Mouse (Mus musculus) heart, adult 18-20 months (tissue): ENCODE measurements around the gene Crxos. TPM values are rescaled to one million over a fixed set of nuclear protein-coding genes. Genes with fewer than 3 reads are reported as not detected.
A peak's percentile ranks its signal among the peaks of the same experiment; 100 is the strongest.
"Not testable (repeated sequence)": the region's sequence is repeated elsewhere in the genome, so short reads cannot be mapped to it uniquely, and the experiment has no call there.

ENCODE experiments used
- DNase-seq, 2 experiments: peaks; one replicate each; pipeline ENCODE4 v3.0.0; 2021 to 2022; ENCODE audit warnings: mixed read lengths in 1 of 2
- long read RNA-seq, 2 experiments: library from polyadenylated mRNA; stranded (forward); transcript quantifications; one replicate each; pipeline ENCODE4 v2.0.0; 2021
- total RNA-seq, 2 experiments: library from RNA; stranded (reverse); gene quantifications; 2 replicates each; pipeline ENCODE4 v1.2.3; 2021

The Crxos gene
- not detected for total RNA-seq
- long read RNA-seq, experiment 1, result 0 reads
- long read RNA-seq, experiment 2, result 0 reads

GRCm38 (mm10) chr7:15882317-15882716, at the start of gene Crxos:
TSS of gene Crxos (plus strand) at chr7:15882617.
- DNase-seq, result no peak

- DNase-seq, result no peak
These were observed 42.8 kb upstream of the Crxos start, which contains the start of gene Obox6 for GRCm38 (mm10) chr7:15839578-15839977. TSS of gene Obox6 (minus strand) at chr7:15839678.

- peak in 1 of 2 experiments; percentile 3 for DNase-seq
These were observed 22.8 kb upstream of the Crxos start for GRCm38 (mm10) chr7:15859657-15860056.

- DNase-seq, result no peak
These were observed 18.3 kb upstream of the Crxos start for GRCm38 (mm10) chr7:15864104-15864503.

GRCm38 (mm10) chr7:15879756-15880155, 2.7 kb upstream of the Crxos start, which contains the start of gene Crx:
TSS of gene Crx (minus strand) at chr7:15879968.
- DNase-seq, result no peak

GRCm38 (mm10) chr7:15881388-15881787, 1.0 kb upstream of the Crxos start:
- DNase-seq, result no peak

GRCm38 (mm10) chr7:15881831-15882230, 586 bp upstream of the Crxos start:
- no peak for DNase-seq

- no peak for DNase-seq
These were observed 1.7 kb downstream of the Crxos start for GRCm38 (mm10) chr7:15884127-15884526.

- DNase-seq, result no peak
These were observed 11.8 kb downstream of the Crxos start for GRCm38 (mm10) chr7:15894251-15894650.

GRCm38 (mm10) chr7:15901366-15902048, 19.1 kb downstream of the Crxos start:
- DNase-seq, result no peak

- no peak for DNase-seq
These were observed 23.4 kb downstream of the Crxos start for GRCm38 (mm10) chr7:15905861-15906260.

- DNase-seq, result no peak
These were observed 24.2 kb downstream of the Crxos start for GRCm38 (mm10) chr7:15906602-15907001.

- no peak for DNase-seq
These were observed 25.7 kb downstream of the Crxos start for GRCm38 (mm10) chr7:15907971-15908590.

GRCm38 (mm10) chr7:15910521-15910920, 28.1 kb downstream of the Crxos start:
- no peak for DNase-seq

GRCm38 (mm10) chr7:15912183-15912582, 29.8 kb downstream of the Crxos start:
- peak; percentile 65 to 84 for DNase-seq

GRCm38 (mm10) chr7:15914252-15914651, 31.8 kb downstream of the Crxos start:
- DNase-seq, result peak; percentile 29 to 75

- DNase-seq, result no peak
These were observed 32.3 kb downstream of the Crxos start for GRCm38 (mm10) chr7:15914751-15915150.

- not testable (repeated sequence) for DNase-seq
These were observed 33.3 kb downstream of the Crxos start for GRCm38 (mm10) chr7:15915695-15916094.

- no peak for DNase-seq
These were observed 33.8 kb downstream of the Crxos start for GRCm38 (mm10) chr7:15916134-15916723.

GRCm38 (mm10) chr7:15916996-15917395, 34.6 kb downstream of the Crxos start:
- no peak for DNase-seq

GRCm38 (mm10) chr7:15918371-15918770, 36.0 kb downstream of the Crxos start:
- no peak for DNase-seq

- no peak for DNase-seq
These were observed 37.5 kb downstream of the Crxos start for GRCm38 (mm10) chr7:15919947-15920346.

- no peak for DNase-seq
These were observed 38.3 kb downstream of the Crxos start for GRCm38 (mm10) chr7:15920645-15921190.
